ENCODE assay signal across 9 mouse cellular contexts in the genomic region with DNA sequence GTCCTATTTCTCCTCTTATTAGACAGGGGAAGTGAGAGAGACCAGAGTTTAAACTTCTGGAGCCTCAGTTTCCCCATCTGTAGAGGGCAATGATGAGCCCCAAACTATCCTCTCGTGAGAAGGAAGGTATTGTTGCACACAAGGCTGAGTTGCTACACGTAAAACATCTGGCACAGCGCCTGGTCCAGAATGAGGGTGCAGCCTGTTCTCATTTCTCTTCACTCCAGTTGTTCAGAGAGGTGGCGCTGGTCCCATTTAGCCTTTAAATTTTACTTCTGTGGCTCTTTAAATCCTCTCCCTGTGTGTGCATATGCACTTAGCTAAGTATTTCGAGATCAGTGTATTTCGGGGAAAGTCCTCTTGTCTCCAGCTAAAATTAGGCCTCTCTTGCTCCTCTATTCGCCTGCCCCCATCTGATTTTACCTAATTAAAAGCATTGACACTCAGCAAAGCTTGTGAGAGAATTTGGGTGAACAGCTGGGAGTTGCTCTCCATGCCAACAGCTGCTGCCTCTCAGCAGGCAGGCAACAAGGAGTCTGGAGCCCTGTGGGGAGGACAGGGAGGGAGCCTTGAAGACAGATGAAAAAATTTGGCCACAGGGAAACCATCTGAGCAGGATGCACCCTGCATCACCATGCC.
DNase-seq lines count a peak whose midpoint lies in the region; ATAC-seq and TF ChIP-seq lines count a peak whose summit lies in the region.
"Had no signal": no experiment of that assay in that cellular context is flagged by ENCODE, and none has a peak within 500 bp of the region (broad histone marks: within the 10 kb centered on the region; RNA-seq: fewer than 3 reads in every experiment).

No protein-coding gene starts in this region.

- H3K4me2 ChIP-seq in midbrain, embryonic 15.5 days: no peak overlapping the region
- no peak overlapping the region for H3K4me2 ChIP-seq in midbrain, postnatal 0 days (ENCODE audit: low read depth, low read length, poor library complexity, severe bottlenecking)
- H3K4me2 ChIP-seq in stomach, postnatal 0 days (replicated peaks; ENCODE audit: low read depth): no peak overlapping the region
- H3K4me2 ChIP-seq: neural tube, embryonic 12.5 days had no signal

- no peak overlapping the region for H3K9ac ChIP-seq in midbrain, embryonic 15.5 days
- no peak overlapping the region for H3K9ac ChIP-seq in midbrain, postnatal 0 days (replicated peaks; ENCODE audit: low read length, poor library complexity, severe bottlenecking)
- H3K9ac ChIP-seq in stomach, postnatal 0 days (ENCODE audit: low read length): no peak overlapping the region
- H3K9ac ChIP-seq: neural tube, embryonic 12.5 days had no signal

- H3K4me1 ChIP-seq in midbrain, embryonic 15.5 days: no peaks in the 10 kb centered on the region; the same call in 1 of the 2 replicates
- no peaks in the 10 kb centered on the region for H3K4me1 ChIP-seq in midbrain, postnatal 0 days (ENCODE audit: insufficient read depth, low read length)
- no peaks in the 10 kb centered on the region; the same call in 1 of the 2 replicates for H3K4me1 ChIP-seq in lung, adult 2 months (ENCODE audit: control insufficient read depth, insufficient read depth, low read length)
- H3K4me1 ChIP-seq in stomach, postnatal 0 days (replicated peaks; ENCODE audit: control insufficient read depth, insufficient read depth): 0 out of 2 replicates have a peak, but pooled peaks cover 8% of the 10 kb centered on the region

- intact Hi-C loops in heart, postnatal 10 days (cut with DNase I): no loop called here

- TF ChIP-seq EP300 in stomach, postnatal 0 days (optimal IDR thresholded peaks at IDR 0.05): no peak

- H3K4me3 ChIP-seq in midbrain, embryonic 15.5 days: no peak overlapping the region
- no peak overlapping the region for H3K4me3 ChIP-seq in midbrain, postnatal 0 days (ENCODE audit: low read depth, low read length)
- H3K4me3 ChIP-seq in lung, adult 2 months (replicated peaks; ENCODE audit: extremely low read depth, low read depth, low read length): no peak overlapping the region
- H3K4me3 ChIP-seq in stomach, postnatal 0 days (ENCODE audit: low read depth, low read length): no peak overlapping the region
- H3K4me3 ChIP-seq: neural tube, embryonic 12.5 days had no signal

- H3K9me3 ChIP-seq in midbrain, embryonic 15.5 days: no peaks in the 10 kb centered on the region
- H3K9me3 ChIP-seq in midbrain, postnatal 0 days (ENCODE audit: low read length): no peaks in the 10 kb centered on the region
- H3K9me3 ChIP-seq in stomach, postnatal 0 days (ENCODE audit: control insufficient read depth, low read length): no peaks in the 10 kb centered on the region
- H3K9me3 ChIP-seq: neural tube, embryonic 12.5 days had no signal

- 78% methylated on average over 7 of the region's 7 CpGs for WGBS in midbrain, embryonic 15.5 days
- WGBS in midbrain, postnatal 0 days: 72% methylated on average over 7 of the region's 7 CpGs
- WGBS in lung, adult 2 months: 56% methylated on average over 7 of the region's 7 CpGs
- WGBS in stomach, postnatal 0 days: 53% methylated on average over 7 of the region's 7 CpGs

- H3K36me3 ChIP-seq in midbrain, embryonic 15.5 days (replicated peaks): no peaks in the 10 kb centered on the region
- H3K36me3 ChIP-seq in midbrain, postnatal 0 days (ENCODE audit: insufficient read depth, low read length): no peaks in the 10 kb centered on the region
- no peaks in the 10 kb centered on the region for H3K36me3 ChIP-seq in stomach, postnatal 0 days (ENCODE audit: control insufficient read depth, insufficient read depth, low read length)
- H3K36me3 ChIP-seq: neural tube, embryonic 12.5 days had no signal

- no peak for DNase-seq in midbrain, postnatal 0 days (ENCODE audit: low spot score)
- peak; percentile 14 to 35 for DNase-seq in heart, postnatal 10 days
- DNase-seq in lung, adult 2 months: peak; percentile 9
- no peak for DNase-seq in stomach, postnatal 0 days (ENCODE audit: low spot score)
- DNase-seq in adrenal gland, postnatal 4 days (ENCODE audit: low spot score in 2 of 2): no peak
- no peak for DNase-seq in adrenal gland, adult 2 months
- no peak for DNase-seq in Muller cell, postnatal 12 days (ENCODE audit: inconsistent ontology term)

- H3K27ac ChIP-seq in midbrain, embryonic 15.5 days: no peak overlapping the region
- no peak overlapping the region for H3K27ac ChIP-seq in midbrain, postnatal 0 days (ENCODE audit: low read depth, low read length)
- H3K27ac ChIP-seq in stomach, postnatal 0 days (replicated peaks): no peak overlapping the region
- H3K27ac ChIP-seq: neural tube, embryonic 12.5 days had no signal

- no peaks in the 10 kb centered on the region for H3K27me3 ChIP-seq in midbrain, embryonic 15.5 days (replicated peaks)
- H3K27me3 ChIP-seq in midbrain, postnatal 0 days (ENCODE audit: insufficient read depth, low read length): no peaks in the 10 kb centered on the region
- no peaks in the 10 kb centered on the region for H3K27me3 ChIP-seq in stomach, postnatal 0 days (ENCODE audit: control insufficient read depth, insufficient read depth, low read length)
- H3K27me3 ChIP-seq: neural tube, embryonic 12.5 days had no signal

- ATAC-seq in midbrain, embryonic 15.5 days (replicated peaks): 0 out of 2 replicates have a peak, but pooled peaks have one; percentile 39
- no peak for ATAC-seq in midbrain, postnatal 0 days (ENCODE audit: low FRiP score)
- ATAC-seq in stomach, postnatal 0 days (ENCODE audit: low FRiP score, low TSS enrichment): no peak

- no peak for TF ChIP-seq CTCF in midbrain, postnatal 0 days (IDR thresholded peaks at IDR 0.05)
- no peak for TF ChIP-seq CTCF in lung, adult 2 months (IDR thresholded peaks at IDR 0.05; ENCODE audit: insufficient read depth, low read length)
- peak; percentile 13; the same call in 1 of the 2 replicates for TF ChIP-seq CTCF in stomach, postnatal 0 days (IDR thresholded peaks at IDR 0.05; ENCODE audit: low read depth)

- no peak for TF ChIP-seq POLR2A in lung, adult 2 months (IDR thresholded peaks at IDR 0.05; ENCODE audit: borderline replicate concordance, extremely low read depth, low read depth, low read length)

Comparison
In these comparisons a context has a peak if more than half of its experiments do, and no peak if none do; other contexts are left out.
1. DNase-seq: peak in heart, postnatal 10 days (2 of 2) and lung, adult 2 months (single experiment); none in midbrain, postnatal 0 days (single experiment), stomach, postnatal 0 days (single experiment), adrenal gland, postnatal 4 days (0 of 2), adrenal gland, adult 2 months (single experiment) and Muller cell, postnatal 12 days (single experiment).